Mouse (Mus musculus): ENCODE results near the gene Olfr1188.
"Not testable (repeated sequence)": the region's sequence is repeated elsewhere in the genome, so short reads cannot be mapped to it uniquely, and the experiment has no call there.

The Olfr1188 gene

GRCm38 (mm10) chr2:88556635-88557034 lies at the start of gene Olfr1188:
Gene Olfr1188 (plus strand): TSS chr2:88556935.
- DNase-seq (ENCODE audit: extremely low spot score) = no peak

- DNase-seq (ENCODE audit: extremely low spot score) = no peak
Observed at GRCm38 (mm10) chr2:88518251-88518650, 38.5 kb upstream of the Olfr1188 start, which contains the start of gene Olfr1186. Gene Olfr1186 (plus strand): TSS chr2:88518551.

GRCm38 (mm10) chr2:88525720-88526119 lies 31.0 kb upstream of the Olfr1188 start:
- no peak for DNase-seq (ENCODE audit: extremely low spot score)

- DNase-seq (ENCODE audit: extremely low spot score) = not testable (repeated sequence)
Observed at GRCm38 (mm10) chr2:88572696-88573095, 16.0 kb downstream of the Olfr1188 start.

- no peak for DNase-seq (ENCODE audit: extremely low spot score)
Observed at GRCm38 (mm10) chr2:88586154-88586553, 29.4 kb downstream of the Olfr1188 start, which contains the start of gene Olfr1189. Gene Olfr1189 (plus strand): TSS chr2:88586454.
